ENCODE assay signal across 18 mouse cellular contexts in genomic region chr15:78487066-78487465, GRCm38 (mm10). TPM values are rescaled to one million over a fixed set of nuclear protein-coding genes. Genes with fewer than 3 reads are reported as not detected.
"Had no signal": no experiment of that assay in that cellular context is flagged by ENCODE, and none has a peak within 500 bp of the region (broad histone marks: within the 10 kb centered on the region; RNA-seq: fewer than 3 reads in every experiment).

No protein-coding gene starts in this region.

- DNase-seq: gastrocnemius, adult 2 months; gastrocnemius, postnatal 10 days; gastrocnemius, postnatal 25 days; heart, adult 18-20 months; heart, postnatal 14 days; heart, postnatal 36 days; kidney, adult 11 months; kidney, adult 2 months; kidney, adult 9 months; kidney, postnatal 14 days; kidney, postnatal 36 days; layer of hippocampus, adult 9-11 months; layer of hippocampus, postnatal 36 days; left cerebral cortex, postnatal 4 days had no signal

RNA-seq across cellular contexts. Expression of gene Il2rb, which starts 8.0 kb away (rescaled TPM):
- total RNA-seq: gastrocnemius, adult 2 months; gastrocnemius, postnatal 25 days; granulocyte monocyte progenitor cell, adult 5-6 weeks had no signal

RNA-seq across cellular contexts. Expression of gene Tmprss6, which starts 18.6 kb away (rescaled TPM):
- total RNA-seq: gastrocnemius, adult 2 months; gastrocnemius, postnatal 25 days; granulocyte monocyte progenitor cell, adult 5-6 weeks; heart, adult 18-20 months; heart, postnatal 14 days; heart, postnatal 36 days; hematopoietic stem cell, adult 5-6 weeks; layer of hippocampus, postnatal 14 days; left cerebral cortex, postnatal 10 days; left cerebral cortex, postnatal 4 days had no signal

RNA-seq across cellular contexts. Expression of gene Sstr3, which starts 57.4 kb away (rescaled TPM):
- total RNA-seq: gastrocnemius, postnatal 25 days; granulocyte monocyte progenitor cell, adult 5-6 weeks; heart, adult 18-20 months; heart, postnatal 14 days; heart, postnatal 36 days; hematopoietic stem cell, adult 5-6 weeks had no signal
